ENCODE assay signal across 8 mouse cellular contexts in the genomic region with DNA sequence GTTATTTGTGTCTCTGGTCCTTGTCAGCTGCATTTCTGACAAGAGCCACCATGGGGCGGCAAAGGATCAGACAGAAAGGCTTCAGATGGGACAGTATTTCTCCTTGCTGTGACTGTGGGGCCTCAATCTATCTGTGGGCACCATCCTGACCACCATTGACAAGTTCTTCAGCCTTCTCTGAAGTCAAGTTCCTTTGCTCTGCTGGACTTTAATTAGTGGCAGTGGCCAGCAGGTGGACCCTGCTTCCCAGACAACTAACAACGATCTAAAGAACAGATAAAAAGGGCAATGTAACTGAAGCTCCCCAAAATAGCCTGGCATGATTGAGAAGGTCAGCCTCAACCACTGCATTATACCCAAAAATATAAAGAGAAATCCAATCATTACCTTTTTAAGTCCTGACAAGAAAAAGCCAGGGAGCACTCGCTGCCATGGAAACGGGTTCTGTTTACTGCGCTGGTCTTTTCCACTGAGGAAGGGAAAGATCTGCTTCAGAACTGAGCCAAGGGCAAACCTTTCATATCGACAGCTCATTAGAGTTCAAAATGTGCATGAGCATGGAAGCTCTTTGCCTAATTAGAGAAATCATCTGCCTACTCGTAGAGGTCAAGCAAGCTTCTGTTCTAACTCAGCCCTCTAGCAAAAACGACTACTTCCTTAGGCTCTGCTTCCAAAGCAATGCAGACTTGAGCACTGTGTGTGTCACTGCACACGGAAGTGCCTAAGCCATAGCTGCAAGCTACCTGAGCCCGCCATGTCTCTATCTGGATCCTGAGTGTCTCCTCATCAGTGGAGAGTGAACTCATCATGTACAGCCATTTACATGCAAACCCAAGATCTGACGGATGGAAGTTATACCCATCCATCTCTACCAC.
A peak's percentile ranks its signal among the peaks of the same experiment; 100 is the strongest.
DNase-seq lines count a peak whose midpoint lies in the region.

No protein-coding gene starts in this region.

- intact Hi-C loops in left cerebral cortex, postnatal 10 days (cut with DNase I): loop anchor here (2.0 kb wide), 1 partner anchor 574 kb away; no protein-coding TSS in a partner anchor

- peak; percentile 13 for DNase-seq in left cerebral cortex, adult 11 months (ENCODE audit: low spot score)
- no peak for DNase-seq in left cerebral cortex, postnatal 10 days (ENCODE audit: extremely low spot score in 1 of 2, low spot score in 2 of 2)
- DNase-seq in adrenal gland, postnatal 10 days: peak; percentile 33
- DNase-seq in embryo, embryonic 11.5 days (ENCODE audit: low read depth, low spot score): peak; percentile 13
- peak; percentile 39 for DNase-seq in layer of hippocampus, adult 9-10 months (ENCODE audit: low spot score)
- DNase-seq in right cerebral cortex, postnatal 10 days (ENCODE audit: low spot score in 2 of 2): peak; percentile 44 to 56
- no peak for DNase-seq in B cell, adult 2 months
- DNase-seq in lung, postnatal 4 days: no peak

Comparison
In these comparisons a context has a peak if more than half of its experiments do, and no peak if none do; other contexts are left out.
1. DNase-seq: peak in left cerebral cortex, adult 11 months (single experiment), adrenal gland, postnatal 10 days (single experiment), embryo, embryonic 11.5 days (single experiment), layer of hippocampus, adult 9-10 months (single experiment) and right cerebral cortex, postnatal 10 days (2 of 2); none in left cerebral cortex, postnatal 10 days (0 of 2), B cell, adult 2 months (0 of 2) and lung, postnatal 4 days (0 of 2).